Mouse (Mus musculus): Measurements from ENCODE around the gene Rbm4. TPM values are rescaled to one million over a fixed set of nuclear protein-coding genes. Genes with fewer than 3 reads are reported as not detected.

Rbm4 gene
- total RNA-seq (2023): 10 to 100 TPM; 39.5 to 45.5 TPM

GRCm38 (mm10) chr19:4793831-4794422, at the start of gene Rbm4:
Rbm4 (minus strand) TSS chr19:4793901.

GRCm38 (mm10) chr19:4839149-4839548, 45.4 kb upstream of the Rbm4 start, which contains the start of the genes Ccs and Ccdc87:
Ccs (minus strand) TSS chr19:4839332.
Ccdc87 (plus strand) TSS chr19:4839366.

GRCm38 (mm10) chr19:4811063-4811908, 17.6 kb upstream of the Rbm4 start, which contains the start of the genes Gm21992 and Rbm14:
Gm21992 (minus strand) TSS chr19:4811612.
Rbm14 (minus strand) TSS chr19:4811634.

GRCm38 (mm10) chr19:4756193-4756911, 37.3 kb downstream of the Rbm4 start, which contains the start of gene Rbm4b:
Rbm4b (plus strand) TSS chr19:4756497.

Other genes with a start within 250 kb of the Rbm4 start
- gene Lrfn4, start 178.2 kb downstream of the Rbm4 start, total RNA-seq (2023): under 1 TPM; 0.44 to 0.62 TPM
- 10 to 100 TPM; 13.8 to 16.1 TPM for gene Rce1, start 168.3 kb downstream of the Rbm4 start, total RNA-seq (2023)
- gene Gm960, start 95.2 kb downstream of the Rbm4 start, total RNA-seq (2023): not detected
- gene Sptbn2, start 82.7 kb downstream of the Rbm4 start, total RNA-seq (2023): under 1 TPM in 1 of 2 experiments, not detected in 1; 0.49 TPM
- gene Rbm4b, start 37.4 kb downstream of the Rbm4 start, total RNA-seq (2023): 1 to 10 TPM; 4.8 to 7.0 TPM
- gene Gm21992, start 17.7 kb upstream of the Rbm4 start, total RNA-seq (2023): 10 to 100 TPM; 12.1 to 12.5 TPM
- gene Rbm14, start 17.7 kb upstream of the Rbm4 start, total RNA-seq (2023): 10 to 100 TPM; 49.8 to 56.3 TPM
- gene Ccs, start 45.4 kb upstream of the Rbm4 start, total RNA-seq (2023): 10 to 100 TPM; 14.6 to 15.8 TPM
- not detected for gene Ccdc87, start 45.5 kb upstream of the Rbm4 start, total RNA-seq (2023)
- gene Ctsf, start 61.2 kb upstream of the Rbm4 start, total RNA-seq (2023): 1 to 10 TPM; 1.8 to 5.3 TPM
- under 1 TPM; 0.75 TPM for gene Actn3, start 84.0 kb upstream of the Rbm4 start, total RNA-seq (2023)
- gene Zdhhc24, start 84.8 kb upstream of the Rbm4 start, total RNA-seq (2023): 1 to 10 TPM; 6.6 to 7.5 TPM
- 1 to 10 TPM in 1 of 2 experiments, under 1 TPM in 1; 0.99 to 1.5 TPM for gene Bbs1, start 112.7 kb upstream of the Rbm4 start, total RNA-seq (2023)
- 10 to 100 TPM; 48.8 to 53.1 TPM for gene Dpp3, start 134.4 kb upstream of the Rbm4 start, total RNA-seq (2023)
- gene Peli3, start 149.2 kb upstream of the Rbm4 start, total RNA-seq (2023): under 1 TPM in 1 of 2 experiments, not detected in 1; 0.15 TPM
- gene Mrpl11, start 168.2 kb upstream of the Rbm4 start, total RNA-seq (2023): 10 to 100 TPM; 10.8 to 17.3 TPM
- under 1 TPM in 1 of 2 experiments, not detected in 1; 0.13 TPM for gene Npas4, start 196.4 kb upstream of the Rbm4 start, total RNA-seq (2023)
- 1 to 10 TPM in 1 of 2 experiments, under 1 TPM in 1; 0.75 to 1.1 TPM for gene Slc29a2, start 230.0 kb upstream of the Rbm4 start, total RNA-seq (2023)
- gene B4gat1, start 244.9 kb upstream of the Rbm4 start, total RNA-seq (2023): 1 to 10 TPM; 5.2 to 5.8 TPM
- 1 to 10 TPM in 1 of 2 experiments, not detected in 1; 1.1 TPM for gene AC124502.3, start 245.0 kb upstream of the Rbm4 start, total RNA-seq (2023)
- 10 to 100 TPM; 28.7 to 34.4 TPM for gene Brms1, start 247.5 kb upstream of the Rbm4 start, total RNA-seq (2023)

Data from neutrophil, adult 83 days (primary cell).